Mouse (Mus musculus): ENCODE measurements around the gene Cadm3.
"Not testable (repeated sequence)": the region's sequence is repeated elsewhere in the genome, so short reads cannot be mapped to it uniquely, and the experiment has no call there.

Gene Cadm3

GRCm38 (mm10) chr1:173322249-173322627, 45.3 kb downstream of the Cadm3 start:
- DNase-seq (ENCODE audit: low spot score), result no peak

DNA sequence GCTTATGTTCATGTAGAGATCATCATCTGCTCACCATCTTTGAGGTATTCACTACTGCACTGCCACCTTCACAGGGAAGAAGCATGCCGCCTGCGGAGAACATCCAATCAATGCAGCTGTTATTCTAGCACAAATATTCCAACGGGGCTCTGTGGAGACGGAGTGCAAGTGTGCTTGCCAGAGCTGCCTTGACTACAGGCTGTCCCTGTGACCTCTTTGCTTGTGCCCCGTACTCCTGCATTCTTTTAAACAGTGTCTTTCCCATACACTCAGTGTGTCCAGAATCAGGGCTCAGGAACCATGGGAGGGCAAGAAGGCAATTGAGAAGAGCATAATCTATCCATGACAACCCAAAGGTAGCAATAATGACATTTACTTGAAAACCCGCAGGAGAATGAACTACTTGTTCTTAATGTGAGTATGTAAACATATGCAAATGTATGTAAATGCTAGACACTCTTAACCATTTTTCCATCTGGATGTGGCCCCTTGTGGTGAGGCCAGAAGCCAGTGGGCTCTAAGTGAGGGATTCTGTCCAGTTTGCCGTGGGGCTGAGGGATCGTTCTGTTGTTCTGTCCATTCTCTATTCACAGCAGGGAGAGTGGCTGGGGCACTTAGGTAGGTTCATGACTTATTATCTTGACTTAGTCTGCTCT, 45.8 kb downstream of the Cadm3 start:
- no peak for DNase-seq (ENCODE audit: low spot score)

GRCm38 (mm10) chr1:173317925-173318477, 49.5 kb downstream of the Cadm3 start:
- DNase-seq (ENCODE audit: low spot score), result no peak

GRCm38 (mm10) chr1:173315725-173316124, 51.8 kb downstream of the Cadm3 start:
- no peak for DNase-seq (ENCODE audit: low spot score)

DNA sequence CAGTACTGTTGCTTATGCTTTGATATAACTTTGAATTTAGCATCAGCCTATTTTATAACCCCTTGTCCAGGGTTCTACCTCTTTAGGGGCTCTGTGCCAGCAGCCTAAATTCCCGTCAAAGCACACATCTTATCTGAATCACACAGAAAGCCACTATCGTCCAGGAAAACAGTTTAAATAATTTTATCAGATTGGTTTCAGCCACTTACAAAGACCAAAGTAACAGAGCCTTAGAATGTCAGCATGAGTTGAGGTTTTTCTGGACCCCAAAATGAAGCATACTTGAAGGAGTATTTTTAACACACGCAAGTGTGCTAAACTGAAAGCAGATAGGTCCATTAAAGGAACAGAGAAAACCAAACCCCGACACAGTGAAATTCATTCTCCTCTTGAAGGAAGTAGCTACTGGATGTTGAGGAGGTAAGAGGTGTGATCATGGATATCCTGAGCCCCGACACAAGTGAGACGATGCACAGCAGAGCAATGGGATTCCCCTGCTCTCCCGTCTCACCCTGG, 53.9 kb downstream of the Cadm3 start:
- not testable (repeated sequence) for DNase-seq (ENCODE audit: low spot score)

DNA sequence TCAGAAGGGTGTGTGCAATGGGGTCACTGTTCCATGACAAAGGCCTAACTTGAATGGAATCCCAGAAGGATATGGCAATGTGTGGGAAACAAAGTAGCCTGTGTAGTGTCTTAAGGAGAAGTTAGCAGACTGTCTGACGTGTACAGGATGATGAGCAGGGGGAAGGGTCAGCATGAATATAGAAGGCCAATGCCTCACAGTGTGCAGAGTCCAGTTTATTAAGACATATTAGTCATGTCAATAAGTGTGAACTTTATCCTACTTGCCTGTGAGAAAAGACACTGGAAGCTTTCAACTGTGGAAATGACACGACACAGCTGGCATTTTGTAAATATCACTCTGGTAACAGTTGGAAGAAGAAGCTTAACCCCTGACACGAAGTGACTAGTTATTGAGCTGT, 64.7 kb downstream of the Cadm3 start:
- DNase-seq (ENCODE audit: low spot score), result not testable (repeated sequence)

Measured in urinary bladder, postnatal 14 days (tissue).